Mouse (Mus musculus) liver, embryonic 14.5 days (tissue): ENCODE results near the gene Spop.

ENCODE experiments used
- CTCF ChIP-seq: IDR thresholded peaks from 2 replicates; pipeline ENCODE4 v1.5.1; 2016; ENCODE audit warnings: antibody characterized with exemption, low read depth, control low read depth
- EP300 ChIP-seq: IDR thresholded peaks from 2 replicates; pipeline ENCODE4 v1.6.1; 2016; ENCODE audit warnings: antibody characterized with exemption, low read depth

DNA sequence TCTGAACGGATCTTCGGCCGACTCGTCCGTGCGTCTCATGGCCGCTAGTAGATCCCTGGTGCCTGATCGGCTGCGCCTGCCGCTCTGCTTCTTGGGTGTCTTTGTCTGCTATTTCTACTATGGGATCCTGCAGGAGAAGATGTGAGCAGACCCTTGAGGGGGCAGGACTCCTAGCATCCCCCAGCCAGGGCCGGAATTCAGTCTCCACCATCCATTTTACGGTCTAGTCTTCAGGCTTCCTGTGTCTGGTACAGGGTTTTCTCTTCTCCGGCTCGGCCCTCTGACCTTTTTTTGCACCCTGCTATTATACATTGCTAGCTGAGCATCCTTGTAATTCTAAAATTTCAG lies 28.9 kb upstream of the Spop start:
- no peak for TF ChIP-seq CTCF
- no peak for TF ChIP-seq EP300
